Mouse (Mus musculus): ENCODE data around the gene Commd7.

The Commd7 gene

GRCm38 (mm10) chr2:153618889-153619288 is 13.7 kb downstream of the Commd7 start:
- DNase-seq, result no peak

DNA sequence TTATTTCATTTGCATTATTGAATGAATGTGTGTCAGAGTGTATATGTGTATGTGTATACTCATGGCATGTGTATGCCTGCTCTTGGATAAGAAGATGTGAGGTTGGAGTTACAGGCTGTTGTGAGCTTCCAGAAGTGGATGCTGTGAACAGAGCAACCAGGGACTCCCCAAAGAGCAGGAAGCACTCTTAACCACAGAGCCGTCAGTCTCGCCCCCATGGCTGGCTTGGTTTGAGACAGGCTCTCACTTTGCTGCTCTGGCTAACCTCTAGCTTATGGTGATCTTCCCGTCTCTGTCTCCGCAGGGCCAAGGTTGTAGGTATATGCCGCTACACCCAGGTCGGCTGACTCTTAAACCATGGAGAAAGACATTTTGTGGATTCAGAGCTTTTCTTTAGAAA is 14.1 kb downstream of the Commd7 start:
- no peak for DNase-seq

GRCm38 (mm10) chr2:153616893-153617292 is 15.7 kb downstream of the Commd7 start:
- no peak for DNase-seq

DNA sequence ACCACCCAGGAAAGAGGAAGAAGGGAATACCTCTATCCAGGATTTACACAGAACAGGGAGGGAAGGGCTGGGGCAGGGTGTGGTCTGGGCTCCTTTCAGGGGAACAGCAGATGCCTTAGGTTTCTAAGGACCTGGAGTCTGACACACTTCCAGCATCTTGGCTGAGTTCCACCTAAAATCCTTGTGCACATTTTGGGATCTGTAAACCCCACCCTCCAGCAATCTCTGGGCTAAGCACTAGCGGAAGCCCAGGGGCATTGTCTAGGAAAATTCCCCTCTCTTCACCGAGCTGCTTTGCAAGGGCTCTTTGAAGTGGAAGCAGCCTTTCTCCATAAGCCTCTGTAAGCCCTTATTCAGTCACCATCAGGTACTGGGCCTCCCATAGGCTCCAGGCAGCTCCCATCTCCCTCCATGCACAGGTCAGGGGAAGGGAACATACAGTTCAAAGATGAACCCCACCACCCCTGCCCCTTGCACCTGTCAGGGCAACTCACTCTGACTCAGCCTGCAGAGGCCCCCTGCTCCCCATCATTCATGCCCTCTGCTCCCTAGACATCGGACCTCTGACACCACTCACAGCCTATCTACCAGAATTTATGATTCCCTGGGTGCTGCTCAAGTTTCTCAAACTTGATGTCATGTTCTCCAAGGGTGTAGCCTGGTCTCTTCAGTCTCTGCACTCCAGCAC is 19.8 kb downstream of the Commd7 start:
- no peak for DNase-seq

- DNase-seq, result no peak
Observed at GRCm38 (mm10) chr2:153611743-153612142, 20.8 kb downstream of the Commd7 start.

- no peak for DNase-seq
Observed at GRCm38 (mm10) chr2:153611241-153611630, 21.3 kb downstream of the Commd7 start.

DNA sequence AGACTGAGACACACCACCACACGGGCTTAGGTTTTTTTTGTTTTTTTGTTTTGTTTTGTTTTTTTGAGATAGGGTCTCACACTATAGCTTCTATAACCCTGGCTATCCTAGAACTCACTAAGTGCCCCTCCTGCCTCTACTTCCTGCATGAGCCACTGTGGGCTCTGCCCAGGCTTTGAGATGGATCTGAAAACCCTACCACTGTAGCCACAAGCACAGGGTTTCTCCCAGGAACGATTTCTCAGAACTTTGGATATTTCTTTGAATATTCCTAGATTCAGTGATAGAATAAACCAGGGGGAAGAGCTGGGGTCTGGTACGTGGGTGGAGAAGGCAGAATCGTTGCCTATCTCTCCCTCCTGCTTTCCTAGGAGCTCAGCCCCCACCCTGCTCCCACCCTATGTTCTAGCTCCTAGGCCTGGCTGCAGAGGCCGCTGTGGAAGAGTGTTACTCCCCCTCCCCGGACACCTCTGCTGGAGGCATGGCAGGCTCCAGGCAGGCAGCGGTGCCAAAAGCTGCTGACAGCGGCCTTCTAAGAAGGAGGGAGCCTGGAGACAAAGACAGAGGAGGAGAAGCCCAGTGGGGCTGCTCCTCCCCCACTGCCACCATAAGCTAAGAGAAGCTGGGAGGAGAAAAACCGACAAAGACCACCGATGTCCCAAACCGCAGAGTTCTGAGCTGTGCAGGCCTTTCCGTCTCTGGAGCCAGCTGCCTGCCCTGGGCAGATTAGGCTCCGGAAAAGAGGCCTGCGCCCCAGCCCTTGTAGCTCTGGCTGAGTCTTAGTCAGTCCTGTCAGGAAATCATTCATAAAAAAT is 21.9 kb downstream of the Commd7 start:
- DNase-seq, result peak; percentile 17

GRCm38 (mm10) chr2:153609548-153609947 is 23.0 kb downstream of the Commd7 start:
- peak; percentile 94 for DNase-seq

GRCm38 (mm10) chr2:153609058-153609457 is 23.5 kb downstream of the Commd7 start:
- DNase-seq, result peak; percentile 29

- DNase-seq, result peak; percentile 71
Observed at GRCm38 (mm10) chr2:153607870-153608515, 24.6 kb downstream of the Commd7 start.

GRCm38 (mm10) chr2:153606421-153606820 is 26.2 kb downstream of the Commd7 start:
- peak; percentile 48 for DNase-seq

DNA sequence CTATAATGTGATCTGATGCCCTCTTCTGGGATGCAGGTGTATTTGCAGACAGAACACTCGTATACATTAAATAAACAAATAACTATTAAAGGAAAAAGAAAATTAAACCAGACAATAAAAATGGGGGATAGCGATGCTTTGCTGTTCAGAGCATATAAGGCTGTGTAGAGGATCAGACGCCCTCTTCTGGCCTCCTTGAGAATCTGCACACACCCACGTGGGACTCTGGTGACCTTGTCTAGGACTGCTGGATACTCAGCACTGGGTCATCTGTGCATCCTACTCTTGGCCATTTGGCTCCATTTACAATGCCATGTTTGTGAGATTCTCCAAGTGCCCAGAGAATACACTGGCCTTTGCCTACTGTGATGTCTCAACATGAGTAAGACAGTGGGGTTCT is 28.9 kb downstream of the Commd7 start:
- DNase-seq, result no peak

GRCm38 (mm10) chr2:153600667-153601648 is 31.6 kb downstream of the Commd7 start:
- DNase-seq, result peak; percentile 72

DNA sequence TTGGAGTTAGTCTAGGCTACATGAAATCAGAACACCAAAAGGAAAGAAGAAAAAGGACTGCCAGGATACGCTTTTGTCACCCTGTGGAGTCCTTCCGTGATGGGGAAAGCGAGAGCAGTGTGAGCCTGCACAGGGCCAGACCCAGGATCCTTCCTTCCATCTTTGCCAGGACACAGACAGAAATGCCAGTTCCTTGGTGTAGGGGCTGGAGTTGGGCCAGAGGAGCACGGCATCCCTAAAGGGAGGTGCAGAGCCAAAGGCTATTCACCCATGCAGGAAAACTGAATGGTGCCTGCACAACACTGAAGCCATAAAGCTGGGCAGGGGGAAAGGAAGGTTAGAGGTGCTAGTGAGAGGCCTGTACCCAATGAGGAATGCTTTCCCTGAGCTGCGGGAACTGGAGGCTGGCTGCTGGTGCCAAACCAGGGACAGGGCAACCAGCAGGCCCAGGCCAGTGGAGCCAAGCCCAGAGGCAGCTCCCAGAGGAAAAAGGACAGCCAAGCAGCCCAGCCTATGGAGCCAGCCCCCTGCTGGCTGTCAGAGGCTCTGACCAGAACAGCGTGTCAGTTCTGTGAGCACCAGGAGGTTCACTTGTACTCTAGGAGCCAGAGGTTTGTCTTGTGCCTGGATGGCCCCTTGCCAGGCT is 32.4 kb downstream of the Commd7 start:
- peak; percentile 81 for DNase-seq

GRCm38 (mm10) chr2:153597626-153598025 is 35.0 kb downstream of the Commd7 start:
- DNase-seq, result peak; percentile 40

DNA sequence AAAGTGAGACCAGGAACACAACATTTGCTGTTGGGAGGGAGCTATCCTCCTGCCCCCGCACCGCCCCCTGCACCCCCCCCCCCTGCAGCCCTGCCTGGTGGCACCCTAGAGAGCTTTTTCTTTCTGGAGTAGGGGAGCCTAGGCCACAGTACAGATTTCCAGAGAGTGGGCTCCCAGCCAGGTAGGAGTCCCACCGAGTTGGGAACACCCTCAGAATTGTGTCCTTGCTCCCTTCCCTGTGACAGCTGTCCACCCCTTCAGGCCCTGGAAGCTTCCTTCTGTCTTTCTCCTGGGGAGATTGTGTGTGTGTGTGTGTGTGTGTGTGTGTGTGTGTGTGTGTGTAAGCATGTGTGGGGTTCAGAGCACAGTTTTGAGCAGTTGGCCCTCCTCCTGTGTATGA is 35.6 kb downstream of the Commd7 start:
- no peak for DNase-seq

- DNase-seq, result no peak
Observed at GRCm38 (mm10) chr2:153594998-153595397, 37.6 kb downstream of the Commd7 start.

DNA sequence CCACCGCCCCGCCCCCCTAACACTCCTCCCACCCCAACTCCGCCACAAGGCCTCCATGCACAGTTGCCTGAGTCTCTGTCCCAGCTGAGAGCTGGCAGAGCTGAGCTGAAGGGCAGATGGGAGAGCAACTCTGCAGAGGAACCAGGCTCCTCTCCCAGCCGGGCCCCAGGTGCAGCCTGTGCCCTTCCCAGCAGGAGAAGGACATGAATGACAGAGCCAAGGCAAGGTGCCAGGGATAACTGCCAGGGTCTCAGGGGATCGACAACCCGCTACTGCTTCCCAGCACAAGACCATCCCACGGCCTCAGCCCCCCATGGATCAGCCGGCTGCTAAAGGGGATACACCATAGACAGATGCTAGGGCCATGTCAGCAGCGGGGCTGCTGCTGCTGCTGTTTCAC is 39.4 kb downstream of the Commd7 start:
- peak; percentile 34 for DNase-seq

GRCm38 (mm10) chr2:153592056-153593014 is 40.2 kb downstream of the Commd7 start:
- DNase-seq, result peak; percentile 89

DNA sequence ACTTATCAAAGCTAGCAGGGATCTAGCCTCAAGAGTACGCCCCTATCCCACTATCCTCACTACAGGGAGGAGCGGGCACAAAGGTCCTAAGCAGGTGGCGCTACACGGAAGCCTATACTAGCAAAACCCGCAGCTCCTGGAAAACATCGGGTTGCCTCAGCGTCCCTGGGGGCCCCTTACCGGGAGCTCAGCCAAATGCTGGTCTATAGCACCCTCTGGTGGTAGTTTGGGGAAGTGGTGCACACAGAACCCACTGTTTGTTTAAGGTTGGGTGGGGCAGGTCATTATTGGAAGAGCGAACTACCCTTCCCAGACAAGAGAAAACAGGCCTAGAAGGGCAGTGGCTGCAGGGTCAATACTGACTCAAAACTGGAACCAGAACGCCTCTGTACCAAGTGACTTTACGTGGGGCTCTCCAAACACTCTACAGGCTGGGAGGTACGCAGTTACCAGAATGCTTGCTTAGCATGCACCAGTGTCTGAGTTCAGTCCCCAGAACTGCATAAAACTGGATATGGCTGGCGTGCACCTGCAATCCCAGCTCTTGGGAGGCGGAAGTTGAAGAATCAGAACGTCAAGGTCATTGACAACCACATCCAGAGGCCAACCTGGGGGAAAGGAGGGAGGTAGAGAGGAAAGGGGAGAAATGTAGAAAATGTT is 45.9 kb downstream of the Commd7 start:
- peak; percentile 84 for DNase-seq

All from kidney, adult 18-20 months (tissue).